Mouse (Mus musculus) forebrain, embryonic 14.5 days (tissue): ENCODE measurements around the gene Tbc1d15. TPM values are rescaled to one million over a fixed set of nuclear protein-coding genes. Genes with fewer than 3 reads are reported as not detected.
A peak's percentile ranks its signal among the peaks of the same experiment; 100 is the strongest.
"Not testable (repeated sequence)": the region's sequence is repeated elsewhere in the genome, so short reads cannot be mapped to it uniquely, and the experiment has no call there.

Experiments
- ATAC-seq: fragments of 200-750 bp; cut with Nextera tagmentation; 2 replicates; pipeline ENCODE4 v1.8.0; 2017; ENCODE audit warnings: mild to moderate bottlenecking, moderate library complexity
- DNase-seq: peaks from one replicate; pipeline ENCODE4 v3.0.0-alpha.2; 2015; ENCODE audit warnings: low spot score
- H3K27ac ChIP-seq: fragments of 300-500 bp; sonication (generic); 2 replicates; pipeline ENCODE4 v1.5.1; 2014; ENCODE audit warnings: low read depth, mild to moderate bottlenecking, control low read depth, low read length, moderate library complexity
- H3K27me3 ChIP-seq: fragments of 300-500 bp; sonication (generic); replicated peaks from 2 replicates; pipeline ENCODE4 v1.6.1; 2014; ENCODE audit warnings: low read length, control low read depth, mixed read lengths; ENCODE audit not compliant: control insufficient read depth, insufficient read depth
- H3K36me3 ChIP-seq: fragments of 300-500 bp; sonication (generic); 2 replicates; pipeline ENCODE4 v1.6.1; 2014; ENCODE audit warnings: low read length, control low read depth; ENCODE audit not compliant: control insufficient read depth, insufficient read depth
- H3K4me1 ChIP-seq: fragments of 300-500 bp; sonication (generic); 2 replicates; pipeline ENCODE4 v1.6.1; 2014; ENCODE audit warnings: antibody characterized with exemption, low read length, control low read depth; ENCODE audit not compliant: control insufficient read depth, insufficient read depth
- H3K4me2 ChIP-seq: fragments of 300-500 bp; sonication (generic); 2 replicates; pipeline ENCODE4 v1.6.1; 2014; ENCODE audit warnings: mild to moderate bottlenecking, control low read depth, low read length
- H3K4me3 ChIP-seq: fragments of 300-500 bp; sonication (generic); 2 replicates; pipeline ENCODE4 v1.5.1; 2014; ENCODE audit warnings: low read depth, low read length, control low read depth
- H3K9ac ChIP-seq: fragments of 300-500 bp; sonication (generic); 2 replicates; pipeline ENCODE4 v1.6.1; 2014; ENCODE audit warnings: mild to moderate bottlenecking, low read length, control low read depth, moderate library complexity
- H3K9me3 ChIP-seq: fragments of 300-500 bp; sonication (generic); replicated peaks from 2 replicates; pipeline ENCODE4 v1.6.1; 2016; ENCODE audit warnings: low read length, control low read depth, mixed read lengths; ENCODE audit not compliant: control insufficient read depth
- WGBS: fragments of 180-500 bp; shearing (Covaris S2); extraction: QIAGEN DNeasy Blood & Tissue Kit; methylation state at CpG from one replicate; pipeline ENCODE4 v1.1.7; 2014; 5-methylcytosine and 5-hydroxymethylcytosine counted together
- polyA plus RNA-seq: library from polyadenylated mRNA; unstranded; fragments of >200 nt; fragmentation: Nextera tagmentation; extraction: Ambion mirVana; gene quantifications from 2 replicates; pipeline ENCODE4 v1.2.1, GENCODE M21; 2014

The Tbc1d15 gene
- polyA plus RNA-seq, 1 experiment from 2014 or later, result 51.0 TPM

DNA sequence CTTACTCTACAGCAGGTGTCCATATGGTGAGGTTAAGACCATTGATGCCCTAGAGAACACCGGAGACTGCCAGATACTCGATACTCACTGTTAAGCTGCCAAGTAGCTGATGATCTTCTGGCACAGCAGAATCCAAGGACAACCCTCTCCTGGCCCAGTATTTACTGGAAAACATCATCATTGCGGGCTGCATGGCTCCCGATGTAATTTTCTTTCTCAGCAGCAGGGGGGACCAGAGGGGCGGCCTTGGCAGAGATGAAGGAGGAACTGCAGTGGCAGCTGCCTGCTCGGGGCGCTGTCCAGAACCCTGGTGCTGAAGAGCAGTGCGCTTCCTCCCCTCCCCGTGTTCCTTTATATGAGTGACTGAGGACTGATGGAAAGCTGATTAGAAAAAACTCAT lies 66.6 kb downstream of the Tbc1d15 start, which contains the start of gene Tph2:
TSS of gene Tph2 (minus strand) at position 326 of the 400 bp plus-strand sequence.
- no peaks in the 10 kb centered on the region for H3K36me3 ChIP-seq
- 9% methylated on average over 9 of the region's 9 CpGs for WGBS
- ATAC-seq, result peak; percentile 79
- H3K4me2 ChIP-seq, result 0 out of 2 replicates have a peak within 1 kb of the TSS, but pooled peaks have one; percentile 14
- no peaks in the 10 kb centered on the region for H3K4me1 ChIP-seq
- H3K4me3 ChIP-seq, result no peak within 1 kb of the TSS
- no peak within 1 kb of the TSS for H3K9ac ChIP-seq
- no peaks in the 10 kb centered on the region for H3K9me3 ChIP-seq
- H3K27ac ChIP-seq, result no peak within 1 kb of the TSS
- H3K27me3 ChIP-seq, result no peaks in the 10 kb centered on the region
- peak; percentile 71 for DNase-seq

DNA sequence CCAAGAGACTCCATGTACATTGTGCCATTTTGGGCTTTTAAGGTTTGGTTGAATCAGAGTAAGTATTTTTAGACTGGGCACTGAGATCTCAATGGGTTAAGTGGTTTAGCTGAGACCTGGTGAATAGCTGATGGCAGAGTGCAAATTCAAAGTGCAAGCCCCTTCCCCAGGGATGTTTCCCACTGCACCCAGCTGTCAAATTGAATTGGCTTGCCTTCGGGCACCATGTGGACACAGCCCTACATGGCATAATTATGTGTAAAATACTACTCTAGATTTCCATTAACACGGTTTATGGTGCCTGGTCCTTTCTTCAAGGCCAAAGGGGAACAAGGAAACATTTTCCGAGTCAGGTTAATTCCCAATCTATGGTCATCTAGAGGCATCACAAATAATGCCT lies 70.2 kb downstream of the Tbc1d15 start:
- DNase-seq (no peak), ATAC-seq (no peak)
- Histone ChIP-seq H3K4me2 (no peak overlapping the region), H3K4me3 (no peak overlapping the region), H3K9me3 (no peaks in the 10 kb centered on the region), H3K27me3 (no peaks in the 10 kb centered on the region), H3K27ac (no peak overlapping the region), H3K4me1 (no peaks in the 10 kb centered on the region; the same call in 1 of the 2 replicates), H3K36me3 (no peaks in the 10 kb centered on the region), H3K9ac (no peak overlapping the region)
- 69% methylated on average over 3 of the region's 3 CpGs for WGBS

DNA sequence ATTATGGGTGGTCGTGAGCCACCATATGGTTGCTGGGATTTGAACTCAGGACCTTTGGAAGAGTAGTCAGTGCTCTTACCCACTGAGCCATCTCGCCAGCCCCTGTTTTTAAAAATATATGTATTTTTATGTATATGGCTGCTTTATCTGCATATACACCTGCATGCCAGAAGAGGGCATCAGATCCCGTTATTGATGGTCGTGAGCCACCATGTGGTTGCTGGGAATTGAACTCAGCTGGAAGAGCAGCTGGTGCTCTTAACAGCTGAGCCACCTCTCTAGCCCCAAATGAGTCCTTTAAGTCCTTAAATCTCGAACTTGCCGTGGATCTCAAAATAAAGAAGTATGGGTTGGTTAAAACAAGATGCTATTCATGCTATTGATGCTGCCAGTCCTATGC lies 73.2 kb downstream of the Tbc1d15 start:
- not testable (repeated sequence) for H3K9me3 ChIP-seq, H3K4me2 ChIP-seq, H3K9ac ChIP-seq, H3K27ac ChIP-seq, ATAC-seq, H3K4me3 ChIP-seq, H3K27me3 ChIP-seq, H3K36me3 ChIP-seq, DNase-seq
- WGBS, result 74% methylated on average over 6 of the region's 6 CpGs
- peaks cover 12% of the 10 kb centered on the region for H3K4me1 ChIP-seq

DNA sequence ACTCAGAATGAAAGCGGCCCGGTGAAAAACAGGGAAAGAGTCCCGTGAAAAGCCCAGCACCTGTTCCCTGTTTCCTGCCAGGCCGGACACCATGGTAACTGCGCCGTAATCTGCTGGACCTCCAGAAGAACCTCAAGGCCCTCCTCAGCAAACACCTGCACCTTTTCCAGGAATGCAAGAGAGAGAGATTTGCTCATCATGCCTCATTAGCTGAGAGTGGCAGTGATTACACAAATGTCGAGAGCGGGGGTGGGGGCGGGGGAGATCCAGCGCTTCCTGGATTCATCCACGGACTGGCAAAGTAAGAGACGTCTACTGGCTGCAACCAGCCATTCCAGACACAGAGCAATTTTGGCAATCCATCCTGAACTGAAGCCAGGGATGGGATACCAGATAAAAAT lies 75.7 kb downstream of the Tbc1d15 start:
- peak overlapping the region; percentile 24; the same call in 1 of the 2 replicates for H3K4me2 ChIP-seq
- no peak overlapping the region for H3K27ac ChIP-seq
- H3K4me3 ChIP-seq, result no peak overlapping the region
- WGBS, result 42% methylated on average over 12 of the region's 12 CpGs
- H3K9me3 ChIP-seq, result no peaks in the 10 kb centered on the region
- H3K27me3 ChIP-seq, result no peaks in the 10 kb centered on the region
- no peak overlapping the region; the same call in 1 of the 2 replicates for H3K9ac ChIP-seq
- H3K4me1 ChIP-seq, result peaks cover 20% of the 10 kb centered on the region
- peak; percentile 74 for DNase-seq
- peak; percentile 54; the same call in 1 of the 2 replicates for ATAC-seq
- H3K36me3 ChIP-seq, result no peaks in the 10 kb centered on the region

DNA sequence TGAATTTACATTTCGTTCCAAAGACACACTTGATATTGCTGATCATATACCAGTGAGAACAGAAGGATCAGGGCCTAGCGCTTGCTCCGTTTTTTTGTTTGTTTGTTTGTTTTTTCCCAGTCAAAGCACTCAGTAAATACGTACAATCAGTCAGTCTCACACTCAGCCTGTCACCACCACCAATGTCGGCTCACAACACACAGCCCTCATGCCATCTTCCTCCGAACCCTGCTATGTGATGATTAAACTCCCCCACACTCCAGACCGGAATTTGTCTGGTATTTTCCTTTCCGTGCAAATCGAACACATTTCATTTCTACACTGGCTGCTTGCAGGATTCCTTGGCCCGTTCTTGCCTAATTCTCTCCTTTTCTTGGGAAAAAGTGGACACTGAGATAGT lies 77.9 kb downstream of the Tbc1d15 start:
- no peak overlapping the region for H3K4me3 ChIP-seq
- H3K27ac ChIP-seq, result no peak overlapping the region
- H3K9ac ChIP-seq, result no peak overlapping the region
- no peaks in the 10 kb centered on the region for H3K36me3 ChIP-seq
- H3K27me3 ChIP-seq, result no peaks in the 10 kb centered on the region
- no peaks in the 10 kb centered on the region for H3K9me3 ChIP-seq
- H3K4me1 ChIP-seq, result peaks cover 20% of the 10 kb centered on the region
- ATAC-seq (no peak), DNase-seq (no peak)
- H3K4me2 ChIP-seq, result no peak overlapping the region
- 80% methylated on average over 10 of the region's 10 CpGs for WGBS

DNA sequence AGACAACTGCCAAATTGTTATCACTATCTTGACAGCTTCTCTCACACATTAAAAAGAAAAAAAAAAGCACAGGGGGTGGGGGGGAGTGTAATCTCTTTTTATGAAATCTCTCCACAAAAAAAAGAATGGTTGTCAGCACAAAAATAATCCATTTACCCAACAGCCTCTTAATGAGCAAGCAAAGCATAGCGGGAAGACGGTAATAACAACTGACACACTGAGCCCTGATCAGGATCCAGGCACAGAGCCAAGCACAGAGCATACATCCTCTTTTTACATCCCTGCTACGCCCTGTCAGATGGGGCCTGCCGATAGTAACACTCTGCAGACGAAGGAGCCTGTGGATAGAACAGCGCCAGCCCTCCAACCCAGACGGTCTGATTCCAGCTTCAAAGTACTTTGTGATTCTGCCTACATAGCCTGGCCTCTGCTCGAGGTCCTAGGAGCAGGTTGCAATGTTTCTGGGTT lies 79.9 kb downstream of the Tbc1d15 start:
- H3K4me2 ChIP-seq, result no peak overlapping the region
- ATAC-seq, result peak; percentile 89
- no peaks in the 10 kb centered on the region for H3K9me3 ChIP-seq
- no peak overlapping the region for H3K4me3 ChIP-seq
- 18% methylated on average over 8 of the region's 8 CpGs for WGBS
- no peak overlapping the region for H3K27ac ChIP-seq
- no peaks in the 10 kb centered on the region for H3K27me3 ChIP-seq
- H3K36me3 ChIP-seq, result no peaks in the 10 kb centered on the region
- H3K9ac ChIP-seq, result no peak overlapping the region
- peak; percentile 92 for DNase-seq
- H3K4me1 ChIP-seq, result peaks cover 20% of the 10 kb centered on the region

DNA sequence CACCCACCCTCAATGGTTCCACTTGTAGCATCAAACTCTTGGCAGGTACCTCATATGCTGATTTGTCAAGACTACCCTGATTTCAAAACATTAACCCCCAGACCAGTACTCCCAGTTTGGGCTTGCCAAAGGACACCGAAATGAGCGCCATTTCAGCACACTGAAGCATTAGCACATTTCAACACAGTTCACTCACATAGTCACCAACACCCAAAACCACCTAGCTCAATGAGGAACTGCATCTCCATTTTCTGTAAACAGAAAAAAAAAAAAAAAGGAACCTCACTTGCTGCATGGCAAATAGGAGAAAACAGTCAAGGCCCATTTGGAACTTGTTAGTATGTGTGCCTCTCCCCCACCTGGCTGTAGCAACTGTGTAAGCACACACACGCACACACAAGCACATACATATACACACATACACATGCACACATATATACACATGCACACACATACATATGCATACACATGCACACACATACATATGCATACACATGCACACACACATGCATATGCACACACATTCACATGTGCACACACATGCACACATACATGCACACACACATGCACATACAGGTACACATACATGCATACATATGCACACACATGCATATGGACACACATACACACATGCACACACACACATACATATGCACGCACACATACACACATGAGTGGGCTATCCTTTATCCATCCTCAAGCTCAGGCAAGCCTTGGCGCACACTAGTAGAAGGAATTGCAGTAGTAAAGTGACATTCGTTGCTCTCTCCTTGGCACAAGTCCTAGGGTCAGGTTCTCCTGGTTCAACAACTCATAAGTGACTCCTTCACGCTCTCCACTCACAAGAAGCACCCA lies 80.5 kb downstream of the Tbc1d15 start:
- DNase-seq, result no peak
- peak overlapping the region; percentile 50; the same call in 1 of the 2 replicates for H3K27ac ChIP-seq
- no peak overlapping the region for H3K4me2 ChIP-seq
- peaks cover 17% of the 10 kb centered on the region for H3K4me1 ChIP-seq
- H3K9me3 ChIP-seq, result no peaks in the 10 kb centered on the region
- no peak overlapping the region for H3K9ac ChIP-seq
- 73% methylated on average over 7 of the region's 7 CpGs for WGBS
- no peak overlapping the region for H3K4me3 ChIP-seq
- no peaks in the 10 kb centered on the region for H3K27me3 ChIP-seq
- no peaks in the 10 kb centered on the region for H3K36me3 ChIP-seq
- ATAC-seq, result peak; percentile 15; the same call in 1 of the 2 replicates

DNA sequence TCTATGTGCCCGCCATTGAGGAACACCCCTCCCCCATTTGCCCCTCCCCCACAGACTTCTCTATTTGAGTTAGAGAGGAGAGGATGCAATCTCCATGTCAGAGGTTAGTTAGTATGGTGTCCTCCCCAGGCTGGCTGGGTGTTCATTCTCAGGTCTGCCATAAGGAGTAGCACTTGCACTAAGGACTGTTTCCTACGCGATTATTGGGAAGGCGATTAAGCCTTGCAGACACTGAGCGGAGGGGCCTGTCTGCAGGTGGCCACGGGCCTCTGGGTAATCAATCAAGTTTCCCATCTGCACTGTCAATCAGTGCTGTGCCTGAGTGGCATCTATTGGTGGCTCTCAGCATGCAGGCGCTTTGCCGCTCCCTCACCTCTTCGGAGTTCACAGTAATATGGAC lies 81.9 kb downstream of the Tbc1d15 start:
- H3K4me1 ChIP-seq, result peaks cover 8% of the 10 kb centered on the region
- no peaks in the 10 kb centered on the region for H3K27me3 ChIP-seq
- ATAC-seq (no peak), DNase-seq (no peak)
- H3K4me2 ChIP-seq, result no peak overlapping the region
- no peak overlapping the region for H3K4me3 ChIP-seq
- no peaks in the 10 kb centered on the region for H3K36me3 ChIP-seq
- no peaks in the 10 kb centered on the region for H3K9me3 ChIP-seq
- no peak overlapping the region for H3K27ac ChIP-seq
- WGBS, result 28% methylated on average over 9 of the region's 9 CpGs
- H3K9ac ChIP-seq, result no peak overlapping the region

DNA sequence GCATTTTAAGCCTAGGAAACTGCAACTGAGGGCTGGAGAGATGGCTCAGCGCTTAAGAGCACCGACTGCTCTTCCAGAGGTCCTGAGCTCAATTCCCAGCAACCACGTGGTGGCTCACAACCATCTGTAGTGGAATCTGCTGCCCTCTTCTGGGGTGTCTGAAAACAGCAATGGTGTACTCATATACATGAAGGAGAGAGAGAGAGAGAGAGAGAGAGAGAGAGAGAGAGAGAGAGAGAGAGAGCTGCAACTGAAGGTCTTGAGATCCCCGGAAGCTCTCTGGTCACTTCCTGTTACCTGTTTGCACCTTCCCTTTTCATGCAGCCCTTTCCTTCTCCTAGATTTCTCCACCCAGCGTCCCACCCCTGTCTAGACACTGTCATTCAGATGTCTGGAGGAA lies 91.0 kb downstream of the Tbc1d15 start:
- Histone ChIP-seq H3K27me3 (no peaks in the 10 kb centered on the region), H3K4me1 (no peaks in the 10 kb centered on the region), H3K36me3 (no peaks in the 10 kb centered on the region), H3K9me3 (no peaks in the 10 kb centered on the region), H3K4me2 (no peak overlapping the region), H3K4me3 (no peak overlapping the region), H3K9ac (no peak overlapping the region), H3K27ac (no peak overlapping the region)
- DNase-seq (no peak), ATAC-seq (no peak)
- WGBS, result 75% methylated on average over 5 of the region's 5 CpGs
